Mouse (Mus musculus) v-Abl transformed pro-B cells (cell line): ENCODE measurements around the gene Fam117a.

Experiments used
- in situ Hi-C, 2 experiments: fragments of 400-800 bp; cut with MboI; formaldehyde crosslinking; loops; one replicate each; pipeline ENCODE4 v1.15.1; 2025; ENCODE audit not compliant: unreplicated experiment in 2 of 2

Fam117a gene

GRCm38 (mm10) chr11:95384973-95385320 is 48.1 kb downstream of the Fam117a start:
- in situ Hi-C loops: loop anchor here (5.0 to 25.0 kb wide), 5 partner anchors 73 to 650 kb away; partner anchors contain the start of genes Dlx3 (in 1 of the 2), Kat7 (in 1 of the 2), Phb (in 1 of the 2) and Snf8 (in 1 of the 2)

GRCm38 (mm10) chr11:95387354-95387753 is 50.5 kb downstream of the Fam117a start:
- in situ Hi-C loops: loop anchor here (5.0 to 25.0 kb wide), 4 partner anchors 125 to 647 kb away; partner anchors contain the start of genes Dlx3 (in 1 of the 2), Phb (in 1 of the 2), Snf8 (in 1 of the 2) and Tac4 (in 1 of the 2)

- in situ Hi-C loops: loop anchor here (5.0 to 25.0 kb wide), 4 partner anchors 127 to 646 kb away; partner anchors contain the start of genes Dlx3 (in 1 of the 2), Phb (in 1 of the 2), Snf8 (in 1 of the 2) and Tac4 (in 1 of the 2)
Observed at GRCm38 (mm10) chr11:95389006-95389405, 52.2 kb downstream of the Fam117a start.

- in situ Hi-C loops: loop anchor here (10.0 to 25.0 kb wide), 4 partner anchors 114 to 278 kb away; partner anchors contain the start of genes Dlx3 (in 1 of the 2) and Phb (in 1 of the 2)
Observed at GRCm38 (mm10) chr11:95390420-95390819, 53.6 kb downstream of the Fam117a start.

- in situ Hi-C loops: loop anchor here (10.0 to 25.0 kb wide), 4 partner anchors 114 to 279 kb away; partner anchors contain the start of genes Dlx3 (in 1 of the 2) and Phb (in 1 of the 2)
Observed at GRCm38 (mm10) chr11:95391201-95391600, 54.4 kb downstream of the Fam117a start.

GRCm38 (mm10) chr11:95391743-95392142 is 54.9 kb downstream of the Fam117a start:
- in situ Hi-C loops: loop anchor here (10.0 to 25.0 kb wide), 4 partner anchors 113 to 279 kb away; partner anchors contain the start of genes Dlx3 (in 1 of the 2) and Phb (in 1 of the 2)

- in situ Hi-C loops: loop anchor here (10.0 to 25.0 kb wide), 4 partner anchors 113 to 280 kb away; partner anchors contain the start of genes Dlx3 (in 1 of the 2) and Phb (in 1 of the 2)
Observed at GRCm38 (mm10) chr11:95392223-95392667, 55.4 kb downstream of the Fam117a start.

GRCm38 (mm10) chr11:95392708-95393499 is 56.1 kb downstream of the Fam117a start:
- in situ Hi-C loops: loop anchor here (10.0 to 25.0 kb wide), 4 partner anchors 112 to 281 kb away; partner anchors contain the start of genes Dlx3 (in 1 of the 2) and Phb (in 1 of the 2)

GRCm38 (mm10) chr11:95393500-95393816 is 56.6 kb downstream of the Fam117a start:
- in situ Hi-C loops: loop anchor here (10.0 to 25.0 kb wide), 4 partner anchors 111 to 281 kb away; partner anchors contain the start of genes Dlx3 (in 1 of the 2) and Phb (in 1 of the 2)

- in situ Hi-C loops: loop anchor here (10.0 to 25.0 kb wide), 4 partner anchors 111 to 282 kb away; partner anchors contain the start of genes Dlx3 (in 1 of the 2) and Phb (in 1 of the 2)
Observed at GRCm38 (mm10) chr11:95394112-95394511, 57.3 kb downstream of the Fam117a start.

GRCm38 (mm10) chr11:95396548-95396947 is 59.7 kb downstream of the Fam117a start:
- in situ Hi-C loops: loop anchor here (5.0 to 25.0 kb wide), 6 partner anchors 36 to 284 kb away; partner anchors contain the start of genes Dlx3 (in 1 of the 2) and Phb (in 1 of the 2)

- in situ Hi-C loops: loop anchor here (5.0 to 25.0 kb wide), 6 partner anchors 34 to 286 kb away; partner anchors contain the start of genes Dlx3 (in 1 of the 2) and Phb (in 1 of the 2)
Observed at GRCm38 (mm10) chr11:95397843-95398835, 61.3 kb downstream of the Fam117a start.

- in situ Hi-C loops: loop anchor here (5.0 to 25.0 kb wide), 6 partner anchors 33 to 287 kb away; partner anchors contain the start of genes Phb (in 2 of the 2) and Dlx3 (in 1 of the 2)
Observed at GRCm38 (mm10) chr11:95399520-95400020, 62.8 kb downstream of the Fam117a start.

GRCm38 (mm10) chr11:95401568-95401967 is 64.8 kb downstream of the Fam117a start:
- in situ Hi-C loops: loop anchor here in 1 of 2 experiments (25.0 kb wide), 1 partner anchor 261 kb away; the partner anchor contains the start of gene Phb

GRCm38 (mm10) chr11:95402196-95402595 is 65.4 kb downstream of the Fam117a start:
- in situ Hi-C loops: loop anchor here in 1 of 2 experiments (25.0 kb wide), 1 partner anchor 260 kb away; the partner anchor contains the start of gene Phb

- in situ Hi-C loops: loop anchor here in 1 of 2 experiments (25.0 kb wide), 1 partner anchor 260 kb away; the partner anchor contains the start of gene Phb
Observed at GRCm38 (mm10) chr11:95402658-95403101, 65.9 kb downstream of the Fam117a start.

GRCm38 (mm10) chr11:95403382-95404340 is 66.8 kb downstream of the Fam117a start:
- in situ Hi-C loops: loop anchor here in 1 of 2 experiments (25.0 kb wide), 1 partner anchor 259 kb away; the partner anchor contains the start of gene Phb
